Mouse (Mus musculus) lung, postnatal 0 days (tissue): ENCODE measurements around the gene Abtb2. TPM values are rescaled to one million over a fixed set of nuclear protein-coding genes. Genes with fewer than 3 reads are reported as not detected.

Source experiments
- ATAC-seq: fragments of 200-750 bp; cut with Nextera tagmentation; 2 replicates; pipeline ENCODE4 v1.8.0; 2017; ENCODE audit warnings: moderate library complexity
- DNase-seq: peaks from one replicate; pipeline ENCODE4 v3.0.0-alpha.2; 2016; ENCODE audit warnings: low spot score
- H3K27ac ChIP-seq: fragments of 300-500 bp; sonication (generic); 2 replicates; pipeline ENCODE4 v1.5.1; 2014; ENCODE audit warnings: antibody characterized with exemption, mild to moderate bottlenecking, low read length, mixed read lengths
- H3K27me3 ChIP-seq: fragments of 300-500 bp; sonication (generic); replicated peaks from 2 replicates; pipeline ENCODE4 v1.6.1; 2014; ENCODE audit warnings: low read length, mixed read lengths; ENCODE audit not compliant: insufficient read depth
- H3K36me3 ChIP-seq: fragments of 300-500 bp; sonication (generic); 2 replicates; pipeline ENCODE4 v1.6.1; 2014; ENCODE audit warnings: low read length, mixed read lengths; ENCODE audit not compliant: insufficient read depth
- H3K4me1 ChIP-seq: fragments of 300-500 bp; sonication (generic); 2 replicates; pipeline ENCODE4 v1.6.1; 2014; ENCODE audit warnings: antibody characterized with exemption, low read depth, low read length, mixed read lengths; ENCODE audit not compliant: insufficient read depth
- H3K4me2 ChIP-seq: fragments of 300-500 bp; sonication (generic); replicated peaks from 2 replicates; pipeline ENCODE4 v1.6.1; 2014; ENCODE audit warnings: low read depth, mild to moderate bottlenecking, low read length, moderate library complexity, mixed read lengths
- H3K4me3 ChIP-seq: fragments of 300-500 bp; sonication (generic); 2 replicates; pipeline ENCODE4 v1.5.1; 2014; ENCODE audit warnings: low read depth, low read length
- H3K9ac ChIP-seq: fragments of 300-500 bp; sonication (generic); replicated peaks from 2 replicates; pipeline ENCODE4 v1.6.1; 2014; ENCODE audit warnings: low read depth, mild to moderate bottlenecking
- H3K9me3 ChIP-seq: fragments of 300-500 bp; sonication (generic); 2 replicates; pipeline ENCODE4 v1.6.1; 2016; ENCODE audit warnings: low read length, mixed read lengths
- CTCF ChIP-seq: IDR thresholded peaks from 2 replicates; pipeline ENCODE4 v1.5.1; 2016; ENCODE audit warnings: antibody characterized with exemption, mild to moderate bottlenecking
- EP300 ChIP-seq: IDR thresholded peaks from 2 replicates; pipeline ENCODE4 v1.6.1; 2016; ENCODE audit warnings: antibody characterized with exemption, mild to moderate bottlenecking, control low read depth
- WGBS: fragments of 180-500 bp; shearing (Covaris S2); extraction: QIAGEN DNeasy Blood & Tissue Kit; methylation state at CpG from one replicate; pipeline ENCODE4 v1.1.7; 2014; 5-methylcytosine and 5-hydroxymethylcytosine counted together
- polyA plus RNA-seq: library from polyadenylated mRNA; unstranded; fragments of >200 nt; fragmentation: Nextera tagmentation; extraction: Ambion mirVana; gene quantifications from 2 replicates; pipeline ENCODE4 v1.2.1, GENCODE M21; 2015

Gene Abtb2
- polyA plus RNA-seq, 1 experiment from 2014 or later, result 3.6 TPM

DNA sequence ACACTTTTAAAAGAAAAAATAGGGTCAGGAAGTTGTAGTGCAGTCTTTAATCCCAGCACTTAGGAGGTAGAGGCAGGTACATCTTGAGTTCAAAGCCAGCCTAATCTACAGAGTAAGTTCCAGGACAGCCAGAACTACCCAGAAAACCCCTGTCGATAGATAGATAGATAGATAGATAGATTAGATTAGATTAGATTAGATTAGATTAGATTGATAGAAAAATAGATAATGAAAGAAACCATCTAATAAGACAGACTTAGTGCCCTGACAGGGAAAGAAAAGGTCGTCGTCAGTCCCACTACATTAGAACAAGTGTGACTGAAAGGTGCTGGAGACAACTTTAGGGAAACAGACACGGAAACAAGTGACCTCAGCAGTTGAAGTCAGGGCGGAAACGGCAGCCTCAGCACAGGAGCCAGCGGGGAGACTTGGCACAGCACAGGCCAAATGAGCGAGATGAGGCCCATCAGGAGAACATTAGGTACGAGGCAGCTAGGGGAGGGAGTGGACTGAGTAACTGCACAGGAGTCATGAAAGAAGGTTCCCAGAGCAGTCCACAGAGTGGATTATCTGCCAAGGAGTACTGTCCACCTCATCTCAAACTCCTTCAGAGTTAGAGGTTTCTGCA is 189.5 kb downstream of the Abtb2 start:
- Histone ChIP-seq H3K27ac (no peak overlapping the region), H3K36me3 (no peaks in the 10 kb centered on the region), H3K4me2 (no peak overlapping the region), H3K4me1 (no peaks in the 10 kb centered on the region), H3K4me3 (no peak overlapping the region), H3K27me3 (no peaks in the 10 kb centered on the region), H3K9me3 (no peaks in the 10 kb centered on the region), H3K9ac (no peak overlapping the region)
- WGBS, result 84% methylated on average over 9 of the region's 9 CpGs
- no peak for DNase-seq
- ATAC-seq, result no peak
- TF ChIP-seq EP300 (no peak), CTCF (no peak)

DNA sequence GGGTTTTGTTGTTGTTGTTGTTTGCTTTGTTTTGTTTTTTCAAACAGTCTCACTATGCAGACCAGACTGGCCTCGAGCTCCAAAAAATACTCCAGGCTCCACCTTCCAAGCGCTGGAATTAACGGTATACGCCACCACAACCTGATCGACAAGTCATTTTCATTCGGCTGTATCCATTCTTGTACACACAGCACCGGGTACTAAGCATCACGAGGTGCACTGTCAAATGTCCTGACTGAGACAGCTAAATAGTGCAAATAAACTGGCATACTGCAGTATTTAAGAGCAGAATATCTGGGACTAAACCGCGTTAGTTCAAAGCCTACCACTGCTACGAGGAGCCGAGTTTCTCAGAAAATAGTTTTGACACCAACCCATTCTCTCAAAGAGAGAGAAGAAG is 194.3 kb downstream of the Abtb2 start:
- TF ChIP-seq EP300 (no peak), CTCF (no peak)
- ATAC-seq, result peak; percentile 2; the same call in 1 of the 2 replicates
- under 1% methylated on average over 12 of the region's 12 CpGs for WGBS

GRCm38 (mm10) chr2:103760906-103761716 is 195.0 kb downstream of the Abtb2 start, which contains the start of gene Nat10:
TSS of gene Nat10 (minus strand) at chr2:103761270.
- DNase-seq (peak; percentile 99), ATAC-seq (peak; percentile 98)
- TF ChIP-seq EP300 (peak; percentile 56; the same call in 1 of the 2 replicates), CTCF (no peak)
- Histone ChIP-seq H3K4me2 (peak within 1 kb of the TSS; percentile 91), H3K9me3 (no peaks in the 10 kb centered on the region), H3K4me1 (no peaks in the 10 kb centered on the region), H3K36me3 (no peaks in the 10 kb centered on the region; the same call in 1 of the 2 replicates), H3K4me3 (peak within 1 kb of the TSS; percentile 74), H3K27me3 (no peaks in the 10 kb centered on the region), H3K9ac (peak within 1 kb of the TSS; percentile 48), H3K27ac (peak within 1 kb of the TSS; percentile 64)
- under 1% methylated on average over 47 of the region's 47 CpGs for WGBS

More for the DNA sequence above, 194.3 kb downstream of the Abtb2 start:
- peak; percentile 16 for DNase-seq
- no peaks in the 10 kb centered on the region for H3K36me3 ChIP-seq
- H3K9me3 ChIP-seq, result no peaks in the 10 kb centered on the region
- no peaks in the 10 kb centered on the region for H3K4me1 ChIP-seq
- peak overlapping the region; percentile 48 for H3K9ac ChIP-seq
- peak overlapping the region; percentile 64 for H3K27ac ChIP-seq
- H3K27me3 ChIP-seq, result no peaks in the 10 kb centered on the region
- H3K4me2 ChIP-seq, result peak overlapping the region; percentile 91
- H3K4me3 ChIP-seq, result peak overlapping the region; percentile 74

DNA sequence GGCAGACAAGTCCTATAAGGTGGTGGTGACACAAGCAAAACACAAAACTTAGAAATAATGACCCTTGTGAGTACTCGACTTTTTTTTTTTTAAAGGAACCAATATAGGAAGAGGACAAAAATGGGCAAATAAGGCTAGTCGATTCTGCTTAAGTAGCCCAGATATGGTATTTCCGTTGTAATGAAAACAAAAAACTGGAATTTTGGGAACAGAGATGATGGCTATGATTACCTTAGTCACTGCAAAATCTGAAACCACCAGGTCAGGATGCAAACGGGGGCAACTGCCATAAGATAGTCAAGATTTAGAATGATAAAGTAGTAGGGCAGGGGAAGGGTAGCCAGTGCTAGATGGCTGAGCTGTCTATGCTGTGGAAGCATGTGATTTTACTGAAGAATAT is 195.9 kb downstream of the Abtb2 start:
- no peaks in the 10 kb centered on the region for H3K9me3 ChIP-seq
- DNase-seq (no peak), ATAC-seq (no peak)
- WGBS, result 29% methylated on average over 4 of the region's 4 CpGs
- H3K36me3 ChIP-seq, result no peaks in the 10 kb centered on the region; the same call in 1 of the 2 replicates
- TF ChIP-seq EP300, result no peak
- TF ChIP-seq CTCF, result no peak
- no peaks in the 10 kb centered on the region for H3K4me1 ChIP-seq
- peak overlapping the region; percentile 74; the same call in 1 of the 2 replicates for H3K4me3 ChIP-seq
- H3K27me3 ChIP-seq, result no peaks in the 10 kb centered on the region
- H3K9ac ChIP-seq, result no peak overlapping the region
- H3K27ac ChIP-seq, result no peak overlapping the region
- H3K4me2 ChIP-seq, result peak overlapping the region; percentile 91

- 61% methylated on average over 1 of the region's 1 CpGs for WGBS
- TF ChIP-seq CTCF (no peak), EP300 (no peak)
- Histone ChIP-seq H3K4me3 (no peak overlapping the region), H3K9ac (no peak overlapping the region), H3K27ac (no peak overlapping the region), H3K4me2 (no peak overlapping the region), H3K4me1 (no peaks in the 10 kb centered on the region), H3K36me3 (no peaks in the 10 kb centered on the region; the same call in 1 of the 2 replicates), H3K9me3 (no peaks in the 10 kb centered on the region), H3K27me3 (no peaks in the 10 kb centered on the region)
- DNase-seq (no peak), ATAC-seq (no peak)
Measured at GRCm38 (mm10) chr2:103762492-103762891, 196.4 kb downstream of the Abtb2 start.

Other genes with a start within 250 kb of the Abtb2 start
- 9.9 and 14.5 TPM in 2 replicates for gene Elf5, start 154.6 kb upstream of the Abtb2 start, polyA plus RNA-seq
- gene Cat, start 81.2 kb upstream of the Abtb2 start, polyA plus RNA-seq, result 91.9 and 98.4 TPM in 2 replicates
- gene Nat10, start 195.0 kb downstream of the Abtb2 start, polyA plus RNA-seq, result 6.2 TPM in 2 replicates
- gene Caprin1, start 231.3 kb downstream of the Abtb2 start, polyA plus RNA-seq, result 87.8 and 105 TPM in 2 replicates